Mouse (Mus musculus): Measurements from ENCODE around the gene Tet3. TPM values are rescaled to one million over a fixed set of nuclear protein-coding genes. Genes with fewer than 3 reads are reported as not detected.

The Tet3 gene
- polyA plus RNA-seq, 1 experiment: 2.0 TPM

DNA sequence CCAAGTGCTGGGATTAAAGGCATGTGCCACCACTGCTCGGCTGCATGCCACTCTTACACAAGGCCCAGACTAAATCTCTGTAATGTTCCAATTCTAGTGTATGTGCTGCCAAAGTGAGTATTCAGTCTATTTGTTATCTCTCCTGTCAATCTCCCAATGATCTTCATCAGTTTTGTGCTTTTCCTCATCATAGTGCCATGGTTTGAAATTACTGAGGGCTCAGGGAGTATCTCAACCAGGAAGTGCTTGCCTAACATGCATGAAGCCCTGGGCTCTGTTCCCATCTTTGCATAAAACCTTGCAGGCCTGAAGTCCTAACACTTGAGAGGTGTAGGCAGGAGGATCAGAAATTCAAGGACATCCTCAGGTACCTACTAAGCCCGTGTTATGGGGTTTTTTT is 136.1 kb downstream of the Tet3 start:
- TF ChIP-seq CTCF (IDR thresholded peaks at IDR 0.05; ENCODE audit: control insufficient read depth, insufficient read depth, insufficient replicate concordance, low read depth, low read length) (no peak), POLR2A (IDR thresholded peaks at IDR 0.05; ENCODE audit: control insufficient read depth, low read depth, low read length) (no peak)
- Histone ChIP-seq H3K4me3 (ENCODE audit: control insufficient read depth, low read depth, low read length) (no peak overlapping the region), H3K27me3 (ENCODE audit: control insufficient read depth, insufficient read depth, low read length) (no peaks in the 10 kb centered on the region), H3K4me1 (ENCODE audit: control insufficient read depth, insufficient read depth, low read length) (peaks cover 5% of the 10 kb centered on the region), H3K36me3 (ENCODE audit: control insufficient read depth, insufficient read depth, low read length) (no peaks in the 10 kb centered on the region), H3K27ac (ENCODE audit: control insufficient read depth, insufficient read depth, low read depth, low read length) (no peak overlapping the region)

- Histone ChIP-seq H3K4me3 (ENCODE audit: control insufficient read depth, low read depth, low read length) (no peak overlapping the region), H3K36me3 (ENCODE audit: control insufficient read depth, insufficient read depth, low read length) (no peaks in the 10 kb centered on the region), H3K27me3 (ENCODE audit: control insufficient read depth, insufficient read depth, low read length) (no peaks in the 10 kb centered on the region), H3K27ac (ENCODE audit: control insufficient read depth, insufficient read depth, low read depth, low read length) (no peak overlapping the region), H3K4me1 (ENCODE audit: control insufficient read depth, insufficient read depth, low read length) (peaks cover 5% of the 10 kb centered on the region)
- TF ChIP-seq CTCF (IDR thresholded peaks at IDR 0.05; ENCODE audit: control insufficient read depth, insufficient read depth, insufficient replicate concordance, low read depth, low read length): no peak
Measured at GRCm38 (mm10) chr6:83321927-83322326, 137.0 kb downstream of the Tet3 start.

GRCm38 (mm10) chr6:83317108-83317741 is 141.7 kb downstream of the Tet3 start:
- Histone ChIP-seq H3K27me3 (ENCODE audit: control insufficient read depth, insufficient read depth, low read length) (no peaks in the 10 kb centered on the region), H3K27ac (ENCODE audit: control insufficient read depth, insufficient read depth, low read depth, low read length) (peak overlapping the region; percentile 77), H3K4me1 (ENCODE audit: control insufficient read depth, insufficient read depth, low read length) (peaks cover 9% of the 10 kb centered on the region), H3K36me3 (ENCODE audit: control insufficient read depth, insufficient read depth, low read length) (no peaks in the 10 kb centered on the region), H3K4me3 (ENCODE audit: control insufficient read depth, low read depth, low read length) (peak overlapping the region; percentile 93)
- TF ChIP-seq CTCF (IDR thresholded peaks at IDR 0.05; ENCODE audit: control insufficient read depth, insufficient read depth, insufficient replicate concordance, low read depth, low read length) (peak; percentile 56; the same call in 1 of the 2 replicates), POLR2A (IDR thresholded peaks at IDR 0.05; ENCODE audit: control insufficient read depth, low read depth, low read length) (peak; percentile 68)

- Histone ChIP-seq H3K4me3 (ENCODE audit: control insufficient read depth, low read depth, low read length) (no peak overlapping the region), H3K36me3 (ENCODE audit: control insufficient read depth, insufficient read depth, low read length) (no peaks in the 10 kb centered on the region), H3K4me1 (ENCODE audit: control insufficient read depth, insufficient read depth, low read length) (peaks cover 9% of the 10 kb centered on the region), H3K27me3 (ENCODE audit: control insufficient read depth, insufficient read depth, low read length) (no peaks in the 10 kb centered on the region), H3K27ac (ENCODE audit: control insufficient read depth, insufficient read depth, low read depth, low read length) (peak overlapping the region; percentile 7)
- no peak for TF ChIP-seq CTCF (IDR thresholded peaks at IDR 0.05; ENCODE audit: control insufficient read depth, insufficient read depth, insufficient replicate concordance, low read depth, low read length)
- no peak for TF ChIP-seq POLR2A (IDR thresholded peaks at IDR 0.05; ENCODE audit: control insufficient read depth, low read depth, low read length)
Measured at GRCm38 (mm10) chr6:83316022-83316421, 142.9 kb downstream of the Tet3 start.

DNA sequence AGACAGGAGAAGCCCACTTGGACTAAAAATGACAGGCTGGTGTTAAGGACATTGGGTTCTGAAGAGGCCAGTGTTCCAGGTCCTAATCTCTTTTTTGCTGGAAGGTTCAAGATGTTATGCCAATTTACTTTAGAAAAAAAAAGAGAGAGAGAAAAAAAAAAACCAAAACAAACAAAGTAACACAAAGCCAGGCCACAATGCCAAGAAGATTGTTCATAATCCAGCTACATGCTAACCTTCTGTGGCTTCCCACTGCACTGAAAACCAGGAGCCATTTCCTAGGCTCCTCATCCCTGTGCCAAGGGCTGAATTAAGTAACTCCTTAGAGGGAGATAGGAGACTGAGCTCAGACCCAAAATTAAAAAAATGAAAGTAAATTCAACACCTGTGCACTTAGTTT is 143.6 kb downstream of the Tet3 start:
- H3K27me3 ChIP-seq (ENCODE audit: control insufficient read depth, insufficient read depth, low read length): no peaks in the 10 kb centered on the region
- no peak overlapping the region for H3K27ac ChIP-seq (ENCODE audit: control insufficient read depth, insufficient read depth, low read depth, low read length)
- no peaks in the 10 kb centered on the region for H3K36me3 ChIP-seq (ENCODE audit: control insufficient read depth, insufficient read depth, low read length)
- H3K4me1 ChIP-seq (ENCODE audit: control insufficient read depth, insufficient read depth, low read length): peaks cover 9% of the 10 kb centered on the region
- TF ChIP-seq CTCF (IDR thresholded peaks at IDR 0.05; ENCODE audit: control insufficient read depth, insufficient read depth, insufficient replicate concordance, low read depth, low read length): no peak
- no peak for TF ChIP-seq POLR2A (IDR thresholded peaks at IDR 0.05; ENCODE audit: control insufficient read depth, low read depth, low read length)
- H3K4me3 ChIP-seq (ENCODE audit: control insufficient read depth, low read depth, low read length): no peak overlapping the region

DNA sequence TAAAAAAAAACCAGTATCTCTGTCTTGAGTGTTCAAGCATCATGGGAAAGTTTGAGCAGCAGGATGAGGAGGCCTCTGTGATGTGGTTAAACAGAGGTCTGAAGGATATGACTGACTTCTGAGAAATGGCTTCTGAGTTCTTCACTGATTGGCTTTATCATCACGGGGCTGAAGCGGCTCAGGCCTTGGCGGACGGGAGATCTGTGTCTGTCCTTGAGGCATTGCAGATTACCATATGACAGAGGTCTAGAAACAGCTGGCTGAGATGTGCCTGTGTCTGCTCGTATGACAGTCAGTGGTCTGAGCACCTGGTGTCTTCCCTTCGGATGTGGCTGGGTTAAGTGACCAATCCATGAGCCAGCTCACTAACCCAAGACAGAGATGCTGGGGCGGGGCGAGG is 146.4 kb downstream of the Tet3 start:
- no peaks in the 10 kb centered on the region for H3K36me3 ChIP-seq (ENCODE audit: control insufficient read depth, insufficient read depth, low read length)

More for the DNA sequence above, 146.4 kb downstream of the Tet3 start:
- no peak for TF ChIP-seq POLR2A (IDR thresholded peaks at IDR 0.05; ENCODE audit: control insufficient read depth, low read depth, low read length)
- TF ChIP-seq CTCF (IDR thresholded peaks at IDR 0.05; ENCODE audit: control insufficient read depth, insufficient read depth, insufficient replicate concordance, low read depth, low read length): no peak
- Histone ChIP-seq H3K4me3 (ENCODE audit: control insufficient read depth, low read depth, low read length) (no peak overlapping the region), H3K27me3 (ENCODE audit: control insufficient read depth, insufficient read depth, low read length) (no peaks in the 10 kb centered on the region), H3K27ac (ENCODE audit: control insufficient read depth, insufficient read depth, low read depth, low read length) (no peak overlapping the region), H3K4me1 (ENCODE audit: control insufficient read depth, insufficient read depth, low read length) (peaks cover 6% of the 10 kb centered on the region)

Other genes starting within 250 kb of the Tet3 start
- gene Slc4a5, start 239.3 kb downstream of the Tet3 start, polyA plus RNA-seq (2012; rRNA removed): 1.9 and 3.4 TPM in 2 replicates
- 13.9 and 15.4 TPM in 2 replicates for gene Mthfd2, start 133.2 kb downstream of the Tet3 start, polyA plus RNA-seq (2012; rRNA removed)
- 9.4 and 12.2 TPM in 2 replicates for gene Mob1a, start 133.1 kb downstream of the Tet3 start, polyA plus RNA-seq (2012; rRNA removed)
- gene Bola3, start 109.9 kb downstream of the Tet3 start, polyA plus RNA-seq (2012; rRNA removed): 64.3 and 68.3 TPM in 2 replicates
- gene Dguok, start 47.9 kb upstream of the Tet3 start, polyA plus RNA-seq (2012; rRNA removed): 15.5 and 16.0 TPM in 2 replicates
- 470 and 505 TPM in 2 replicates for gene Actg2, start 77.2 kb upstream of the Tet3 start, polyA plus RNA-seq (2012; rRNA removed)
- gene Stambp, start 113.6 kb upstream of the Tet3 start, polyA plus RNA-seq (2012; rRNA removed): 42.6 and 44.6 TPM in 2 replicates
- 0.14 TPM in 1 of 2 replicates, not detected in the other for gene Clec4f, start 197.1 kb upstream of the Tet3 start, polyA plus RNA-seq (2012; rRNA removed)
- gene Cd207, start 218.8 kb upstream of the Tet3 start, polyA plus RNA-seq (2012; rRNA removed): not detected in 2 replicates